Mouse (Mus musculus) forebrain, embryonic 13.5 days (tissue): ENCODE results near the gene Jarid2. TPM values are rescaled to one million over a fixed set of nuclear protein-coding genes. Genes with fewer than 3 reads are reported as not detected.

Source experiments
- ATAC-seq: fragments of 200-750 bp; cut with Nextera tagmentation; 2 replicates; pipeline ENCODE4 v1.8.0; 2017
- H3K27ac ChIP-seq: fragments of 300-500 bp; sonication (generic); 2 replicates; pipeline ENCODE4 v1.5.1; 2015; ENCODE audit warnings: inconsistent platforms, mild to moderate bottlenecking, moderate library complexity
- H3K27me3 ChIP-seq: fragments of 300-500 bp; sonication (generic); 2 replicates; pipeline ENCODE4 v1.6.1; 2015; ENCODE audit warnings: mild to moderate bottlenecking, inconsistent platforms
- H3K36me3 ChIP-seq: fragments of 300-500 bp; sonication (generic); 2 replicates; pipeline ENCODE4 v1.6.1; 2015; ENCODE audit warnings: mild to moderate bottlenecking, inconsistent platforms; ENCODE audit not compliant: poor library complexity, severe bottlenecking
- H3K4me1 ChIP-seq: fragments of 300-500 bp; sonication (generic); 2 replicates; pipeline ENCODE4 v1.6.1; 2015; ENCODE audit warnings: inconsistent platforms
- H3K4me2 ChIP-seq: fragments of 300-500 bp; sonication (generic); 2 replicates; pipeline ENCODE4 v1.6.1; 2015; ENCODE audit warnings: inconsistent platforms, mild to moderate bottlenecking, moderate library complexity
- H3K4me3 ChIP-seq: fragments of 300-500 bp; sonication (generic); 2 replicates; pipeline ENCODE4 v1.5.1; 2015; ENCODE audit warnings: mild to moderate bottlenecking, inconsistent platforms
- H3K9ac ChIP-seq: fragments of 300-500 bp; sonication (generic); 2 replicates; pipeline ENCODE4 v1.6.1; 2015; ENCODE audit warnings: mild to moderate bottlenecking, inconsistent platforms
- H3K9me3 ChIP-seq: fragments of 300-500 bp; sonication (generic); replicated peaks from 2 replicates; pipeline ENCODE4 v1.6.1; 2016; ENCODE audit warnings: inconsistent platforms
- WGBS: fragments of 180-500 bp; shearing (Covaris S2); methylation state at CpG from one replicate; pipeline ENCODE4 v1.1.7; 2015; 5-methylcytosine and 5-hydroxymethylcytosine counted together
- polyA plus RNA-seq: library from polyadenylated mRNA; unstranded; fragments of >200 nt; fragmentation: Nextera tagmentation; extraction: Ambion mirVana; gene quantifications from 2 replicates; pipeline ENCODE4 v1.2.1, GENCODE M21; 2015

Jarid2 gene
- polyA plus RNA-seq, 1 experiment from 2014 or later: 36.7 TPM

GRCm38 (mm10) chr13:44960542-44961291, 231.4 kb downstream of the Jarid2 start:
- H3K27me3 ChIP-seq: no peaks in the 10 kb centered on the region
- H3K27ac ChIP-seq: peak overlapping the region; percentile 14; the same call in 1 of the 2 replicates
- no peaks in the 10 kb centered on the region for H3K36me3 ChIP-seq
- H3K4me2 ChIP-seq: no peak overlapping the region
- H3K9me3 ChIP-seq: no peaks in the 10 kb centered on the region
- H3K4me1 ChIP-seq: peaks cover 15% of the 10 kb centered on the region
- H3K9ac ChIP-seq: 0 out of 2 replicates have a peak overlapping the region, but pooled peaks have one; percentile 30
- no peak overlapping the region for H3K4me3 ChIP-seq
- 61% methylated on average over 5 of the region's 5 CpGs for WGBS
- peak; percentile 87 for ATAC-seq
